Mouse (Mus musculus) stomach, embryonic 14.5 days (tissue): ENCODE results near the gene Slc17a7. TPM values are rescaled to one million over a fixed set of nuclear protein-coding genes. Genes with fewer than 3 reads are reported as not detected.

Source experiments
- ATAC-seq: fragments of 200-750 bp; cut with Nextera tagmentation; 2 replicates; pipeline ENCODE4 v1.8.0; 2017; ENCODE audit warnings: low read depth, moderate TSS enrichment; ENCODE audit not compliant: insufficient number of reproducible peaks, insufficient read depth, low FRiP score
- H3K27ac ChIP-seq: fragments of 300-500 bp; sonication (generic); 2 replicates; pipeline ENCODE4 v1.5.1; 2014; ENCODE audit warnings: mild to moderate bottlenecking, low read length, moderate library complexity, mixed read lengths
- H3K27me3 ChIP-seq: fragments of 300-500 bp; sonication (generic); 2 replicates; pipeline ENCODE4 v1.6.1; 2014; ENCODE audit warnings: low read length, control low read depth, mixed read lengths; ENCODE audit not compliant: control insufficient read depth, insufficient read depth
- H3K36me3 ChIP-seq: fragments of 300-500 bp; sonication (generic); 2 replicates; pipeline ENCODE4 v1.6.1; 2014; ENCODE audit warnings: mild to moderate bottlenecking, control low read depth, low read length, moderate library complexity, mixed read lengths; ENCODE audit not compliant: control insufficient read depth, insufficient read depth
- H3K4me1 ChIP-seq: fragments of 300-500 bp; sonication (generic); 2 replicates; pipeline ENCODE4 v1.6.1; 2014; ENCODE audit warnings: low read length, control low read depth, mixed read lengths; ENCODE audit not compliant: control insufficient read depth, insufficient read depth
- H3K4me2 ChIP-seq: fragments of 300-500 bp; sonication (generic); replicated peaks from 2 replicates; pipeline ENCODE4 v1.6.1; 2014; ENCODE audit warnings: low read depth, low read length, control low read depth
- H3K4me3 ChIP-seq: fragments of 300-500 bp; sonication (generic); 2 replicates; pipeline ENCODE4 v1.5.1; 2014; ENCODE audit warnings: low read depth, low read length, control low read depth
- H3K9ac ChIP-seq: fragments of 300-500 bp; sonication (generic); replicated peaks from 2 replicates; pipeline ENCODE4 v1.6.1; 2014; ENCODE audit warnings: low read depth, mild to moderate bottlenecking, control low read depth, low read length, moderate library complexity, mixed read lengths
- H3K9me3 ChIP-seq: fragments of 300-500 bp; sonication (generic); 2 replicates; pipeline ENCODE4 v1.6.1; 2016; ENCODE audit warnings: low read depth, low read length, control low read depth; ENCODE audit not compliant: control insufficient read depth
- WGBS: fragments of 180-500 bp; shearing (Covaris S2); extraction: QIAGEN DNeasy Blood & Tissue Kit; methylation state at CpG from one replicate; pipeline ENCODE4 v1.1.7; 2014; 5-methylcytosine and 5-hydroxymethylcytosine counted together
- polyA plus RNA-seq: library from polyadenylated mRNA; unstranded; fragments of >200 nt; fragmentation: Nextera tagmentation; extraction: Ambion mirVana; gene quantifications from 2 replicates; pipeline ENCODE4 v1.2.1, GENCODE M21; 2014

Gene Slc17a7
- polyA plus RNA-seq, 1 experiment from 2014 or later: not detected

GRCm38 (mm10) chr7:45137171-45138006 is 26.4 kb upstream of the Slc17a7 start:
- no peak overlapping the region for H3K9ac ChIP-seq
- no peak for ATAC-seq
- no peak overlapping the region for H3K4me3 ChIP-seq
- 0 out of 2 replicates have a peak, but pooled peaks cover 3% of the 10 kb centered on the region for H3K36me3 ChIP-seq
- H3K9me3 ChIP-seq: no peaks in the 10 kb centered on the region
- H3K4me1 ChIP-seq: no peaks in the 10 kb centered on the region
- no peak overlapping the region for H3K4me2 ChIP-seq
- 67% methylated on average over 12 of the region's 12 CpGs for WGBS
- no peak overlapping the region for H3K27ac ChIP-seq
- no peaks in the 10 kb centered on the region for H3K27me3 ChIP-seq

- Histone ChIP-seq H3K27ac (no peak overlapping the region), H3K27me3 (no peaks in the 10 kb centered on the region), H3K9ac (no peak overlapping the region), H3K4me1 (no peaks in the 10 kb centered on the region), H3K4me3 (no peak overlapping the region), H3K9me3 (no peaks in the 10 kb centered on the region), H3K36me3 (peaks cover 3% of the 10 kb centered on the region; the same call in 1 of the 2 replicates), H3K4me2 (no peak overlapping the region)
- ATAC-seq: no peak
- WGBS: 70% methylated on average over 1 of the region's 1 CpGs
These were observed 25.3 kb upstream of the Slc17a7 start for GRCm38 (mm10) chr7:45138403-45138802.

- 72% methylated on average over 8 of the region's 8 CpGs for WGBS
- no peak overlapping the region for H3K4me2 ChIP-seq
- H3K36me3 ChIP-seq: peaks cover 14% of the 10 kb centered on the region
- no peak overlapping the region for H3K27ac ChIP-seq
- no peak overlapping the region for H3K4me3 ChIP-seq
- no peaks in the 10 kb centered on the region for H3K4me1 ChIP-seq
- H3K9ac ChIP-seq: no peak overlapping the region
- no peaks in the 10 kb centered on the region for H3K27me3 ChIP-seq
- no peaks in the 10 kb centered on the region for H3K9me3 ChIP-seq
- ATAC-seq: no peak
These were observed 23.6 kb upstream of the Slc17a7 start for GRCm38 (mm10) chr7:45139904-45140723.

- Histone ChIP-seq H3K27ac (no peak overlapping the region), H3K9me3 (no peaks in the 10 kb centered on the region), H3K27me3 (no peaks in the 10 kb centered on the region), H3K36me3 (peaks cover 20% of the 10 kb centered on the region), H3K4me2 (no peak overlapping the region), H3K4me1 (no peaks in the 10 kb centered on the region), H3K4me3 (no peak overlapping the region), H3K9ac (no peak overlapping the region)
- no peak for ATAC-seq
- WGBS: 86% methylated on average over 3 of the region's 3 CpGs
These were observed 22.4 kb upstream of the Slc17a7 start for GRCm38 (mm10) chr7:45141319-45141718.

GRCm38 (mm10) chr7:45141914-45142313 is 21.8 kb upstream of the Slc17a7 start:
- Histone ChIP-seq H3K9ac (no peak overlapping the region), H3K4me1 (no peaks in the 10 kb centered on the region), H3K4me2 (no peak overlapping the region), H3K4me3 (no peak overlapping the region), H3K27ac (no peak overlapping the region), H3K9me3 (no peaks in the 10 kb centered on the region), H3K36me3 (peaks cover 22% of the 10 kb centered on the region), H3K27me3 (no peaks in the 10 kb centered on the region)
- WGBS: 90% methylated on average over 5 of the region's 5 CpGs
- ATAC-seq: no peak

- Histone ChIP-seq H3K36me3 (peaks cover 27% of the 10 kb centered on the region), H3K4me3 (no peak overlapping the region), H3K9ac (no peak overlapping the region), H3K4me1 (no peaks in the 10 kb centered on the region), H3K4me2 (no peak overlapping the region), H3K27ac (no peak overlapping the region), H3K27me3 (no peaks in the 10 kb centered on the region), H3K9me3 (no peaks in the 10 kb centered on the region)
- WGBS: 87% methylated on average over 13 of the region's 13 CpGs
- ATAC-seq: no peak
These were observed 19.2 kb upstream of the Slc17a7 start for GRCm38 (mm10) chr7:45144368-45145174.

- Histone ChIP-seq H3K4me3 (no peak overlapping the region), H3K4me2 (no peak overlapping the region), H3K27ac (no peak overlapping the region), H3K9ac (no peak overlapping the region), H3K9me3 (no peaks in the 10 kb centered on the region), H3K4me1 (peaks cover 2% of the 10 kb centered on the region; the same call in 1 of the 2 replicates), H3K27me3 (no peaks in the 10 kb centered on the region), H3K36me3 (peaks cover 27% of the 10 kb centered on the region)
- WGBS: 94% methylated on average over 8 of the region's 8 CpGs
- no peak for ATAC-seq
These were observed 18.3 kb upstream of the Slc17a7 start for GRCm38 (mm10) chr7:45145460-45145859.

- no peak for ATAC-seq
- peaks cover 20% of the 10 kb centered on the region; the same call in 1 of the 2 replicates for H3K4me1 ChIP-seq
- no peak overlapping the region for H3K27ac ChIP-seq
- H3K4me2 ChIP-seq: no peak overlapping the region
- WGBS: 97% methylated on average over 11 of the region's 11 CpGs
- H3K27me3 ChIP-seq: no peaks in the 10 kb centered on the region
- no peak overlapping the region for H3K4me3 ChIP-seq
- H3K9ac ChIP-seq: no peak overlapping the region
- H3K36me3 ChIP-seq: peaks cover 26% of the 10 kb centered on the region
- no peaks in the 10 kb centered on the region for H3K9me3 ChIP-seq
These were observed 16.5 kb upstream of the Slc17a7 start for GRCm38 (mm10) chr7:45147267-45147666.
